Mouse (Mus musculus): ENCODE results near the gene Col6a1.

Gene Col6a1

DNA sequence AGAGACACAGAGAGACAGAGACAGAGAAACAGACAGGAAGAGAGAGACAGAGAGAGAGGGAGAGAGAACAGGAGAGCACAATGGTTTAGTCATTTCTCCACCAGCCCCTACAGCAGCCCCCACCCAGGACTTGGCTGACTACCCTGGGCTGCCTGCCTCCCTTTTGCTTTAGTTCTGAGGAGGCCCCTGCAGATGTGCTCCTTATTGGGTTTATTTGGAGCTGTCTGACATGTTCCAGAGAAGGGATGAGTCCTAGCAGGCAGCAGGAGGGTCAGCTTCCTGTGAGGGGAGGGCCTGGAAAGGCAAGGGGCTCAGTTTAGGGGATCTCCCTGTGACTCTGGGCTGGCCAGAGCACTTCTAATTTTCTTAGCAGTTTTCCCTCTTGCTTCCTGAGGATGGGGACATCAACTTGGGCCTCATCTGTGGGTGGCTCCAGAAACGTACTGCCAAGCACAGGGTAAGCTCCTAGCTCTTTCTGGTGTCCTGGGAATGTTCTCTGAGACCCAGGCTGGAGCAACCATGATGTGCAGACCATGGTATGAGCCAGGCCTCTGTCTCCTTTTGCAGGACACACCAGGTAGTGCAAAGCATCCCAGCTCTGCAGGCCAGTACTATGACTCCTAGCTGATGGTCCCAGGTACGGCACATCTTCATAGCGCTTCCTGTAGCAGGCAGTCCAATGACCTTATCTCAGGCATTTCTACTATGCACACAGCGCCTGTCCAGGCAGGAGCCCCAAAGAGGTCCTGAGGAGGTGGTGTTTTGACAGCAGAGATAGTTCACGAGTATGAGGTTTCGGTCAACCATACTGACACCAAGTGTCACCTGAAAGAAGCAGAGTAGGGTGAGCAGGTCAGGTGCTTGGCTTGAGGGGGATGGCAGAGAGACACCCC is 45.0 kb downstream of the Col6a1 start:
- DNase-seq (ENCODE audit: low spot score), result no peak

DNA sequence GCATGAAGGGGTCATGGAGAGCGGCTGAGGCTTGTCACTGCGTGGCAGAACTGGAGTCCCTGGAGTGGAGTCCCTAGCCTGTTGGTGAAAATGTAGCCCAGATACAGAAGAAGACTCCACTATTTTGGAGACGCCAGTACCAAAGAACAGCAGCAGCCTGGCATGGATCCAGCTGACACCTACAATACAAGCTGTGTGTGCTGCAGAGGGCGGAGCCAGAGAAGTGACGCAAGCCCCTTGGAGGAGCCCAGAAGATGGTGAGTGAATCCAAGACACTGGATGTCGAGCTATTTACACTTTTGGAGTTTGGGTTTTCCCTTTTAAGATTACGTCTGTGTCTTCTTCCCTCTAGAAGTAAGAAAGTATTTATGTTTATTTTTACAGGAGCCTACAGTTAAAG is 47.8 kb downstream of the Col6a1 start:
- peak; percentile 58 for DNase-seq (ENCODE audit: low spot score)

DNA sequence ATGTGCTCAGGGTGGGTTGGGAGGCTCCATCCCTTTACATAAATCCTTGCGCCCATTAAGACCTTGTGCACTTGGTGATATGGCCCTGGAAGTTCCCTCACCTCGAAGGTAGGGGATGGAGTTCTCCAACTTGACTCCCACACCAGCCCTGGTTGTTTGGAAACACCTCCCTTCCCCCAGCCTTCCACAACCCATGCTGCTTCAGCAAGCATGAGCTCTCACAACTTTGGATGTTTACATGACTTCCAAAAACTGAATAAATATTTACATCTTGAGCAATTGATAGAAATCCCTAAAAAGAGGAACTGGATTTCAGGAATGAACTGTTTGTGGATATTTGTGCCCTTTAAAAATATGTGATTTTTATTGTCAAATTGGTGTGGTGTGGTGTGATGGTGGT is 50.7 kb downstream of the Col6a1 start:
- peak; percentile 49 for DNase-seq (ENCODE audit: low spot score)

DNA sequence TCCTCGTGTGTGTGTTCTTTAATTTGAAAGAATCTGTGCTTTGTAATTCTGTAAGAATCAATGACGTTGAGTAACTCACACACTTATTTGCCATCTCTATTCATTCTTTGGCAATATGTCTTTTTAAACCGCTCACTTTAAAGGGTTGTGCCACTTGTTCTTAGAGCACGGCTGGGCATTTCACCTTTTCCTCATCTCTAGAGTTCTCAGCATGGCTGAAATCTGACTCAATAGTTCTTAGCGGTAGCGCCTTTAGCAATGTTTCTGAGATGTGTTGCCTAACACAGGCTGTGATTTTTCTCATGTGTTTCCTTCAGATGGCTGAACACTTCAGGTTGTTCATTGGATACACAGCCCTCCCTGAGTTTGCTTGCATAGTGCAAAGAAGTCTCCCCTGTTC is 51.4 kb downstream of the Col6a1 start:
- peak; percentile 56 for DNase-seq (ENCODE audit: low spot score)

DNA sequence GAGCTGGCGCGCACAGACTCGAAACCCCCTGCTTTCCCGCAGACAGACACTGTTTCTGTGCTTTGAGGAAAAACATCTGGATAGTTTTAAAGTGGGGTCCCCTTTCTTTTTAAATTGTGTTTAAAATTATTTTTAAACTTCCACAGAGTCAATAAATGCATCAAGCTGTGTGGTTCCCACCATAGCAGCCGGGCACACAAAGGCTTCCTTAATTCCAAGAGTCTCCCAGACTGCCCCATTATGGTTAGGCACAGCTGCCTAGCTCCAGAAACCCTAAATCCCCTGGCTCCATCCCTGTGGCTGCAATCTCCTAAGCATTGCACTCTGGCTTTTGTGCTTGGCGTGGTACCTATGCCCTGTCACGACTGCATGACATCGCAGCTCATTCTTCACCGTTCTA is 54.0 kb downstream of the Col6a1 start:
- DNase-seq (ENCODE audit: low spot score), result no peak

DNA sequence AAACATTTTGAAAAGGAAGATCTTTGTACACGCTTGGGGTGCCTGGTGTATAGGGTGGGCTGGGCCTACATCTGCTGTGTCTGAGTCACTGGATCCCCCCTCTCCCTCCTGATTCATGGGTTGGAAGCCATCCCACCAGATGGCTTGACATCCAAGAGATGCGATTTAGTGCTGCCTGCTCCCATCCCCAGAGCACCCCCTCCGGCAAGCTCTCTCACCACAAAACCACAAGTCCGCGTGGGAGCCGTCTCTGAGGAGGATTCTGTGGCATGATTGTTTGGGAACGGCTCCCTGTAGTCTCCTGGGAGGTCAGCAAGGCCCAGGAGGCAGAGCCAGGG is 57.1 kb downstream of the Col6a1 start:
- DNase-seq (ENCODE audit: low spot score), result peak; percentile 78

DNA sequence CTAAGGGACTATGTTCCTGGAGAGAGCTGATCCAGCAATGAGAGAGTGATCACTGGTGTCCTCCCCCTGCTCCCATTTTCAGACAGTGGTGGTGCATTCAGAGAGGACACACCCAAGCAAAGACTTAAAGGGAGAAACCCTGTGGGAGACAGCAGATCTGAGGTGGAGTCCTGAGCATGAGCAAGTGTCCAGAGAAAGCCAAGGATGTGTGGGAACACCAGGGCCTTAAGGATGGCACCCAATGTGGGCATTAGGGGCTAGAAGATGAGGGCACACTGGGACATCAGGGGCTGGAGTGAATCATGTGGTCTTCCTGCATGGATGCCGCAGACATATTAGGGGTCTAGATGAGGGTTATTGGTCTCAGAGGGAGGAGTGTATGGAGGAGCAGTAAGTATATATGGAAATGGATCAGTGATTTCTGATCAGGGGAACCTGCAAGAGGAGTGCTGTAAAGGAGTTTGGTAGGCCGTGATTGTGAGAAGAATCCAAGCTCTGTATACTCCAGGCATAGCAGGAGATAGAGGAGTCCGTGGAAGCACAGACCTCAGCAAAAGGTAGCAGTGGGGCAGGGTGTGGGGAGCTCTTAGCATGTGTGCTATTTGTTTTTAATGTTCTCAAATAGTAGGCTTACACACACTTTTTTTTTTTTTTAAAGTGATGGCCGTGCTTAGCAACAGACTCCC is 57.6 kb downstream of the Col6a1 start:
- DNase-seq (ENCODE audit: low spot score), result peak; percentile 39

DNA sequence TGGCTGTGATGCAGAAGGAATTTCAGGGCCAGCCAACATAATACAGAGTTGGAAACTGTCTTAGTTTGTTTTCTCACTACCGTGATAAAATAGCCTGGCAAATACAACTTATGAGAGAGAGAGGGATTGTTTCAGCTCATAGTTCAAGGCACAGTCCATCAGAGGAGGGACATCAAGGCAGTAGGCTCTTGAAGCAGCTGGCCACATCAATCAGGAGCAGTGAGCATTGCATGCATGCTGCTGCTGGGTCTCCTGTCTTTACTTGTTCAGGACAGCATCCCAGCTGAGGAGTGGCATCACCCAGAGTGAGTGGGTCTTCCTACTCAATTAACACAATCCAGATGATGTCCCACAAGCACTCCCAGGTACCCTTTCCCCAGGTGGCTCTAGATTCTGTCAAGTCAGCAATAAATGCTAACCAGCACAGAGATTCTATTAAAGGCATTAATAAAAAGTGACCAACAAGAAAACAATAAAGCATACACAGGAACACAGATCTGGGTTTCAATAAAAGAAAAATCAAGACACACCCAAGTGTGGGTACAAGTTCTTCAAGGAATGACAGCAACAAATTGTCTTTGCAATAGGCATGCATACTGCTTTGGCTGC is 58.7 kb downstream of the Col6a1 start:
- peak; percentile 24 for DNase-seq (ENCODE audit: low spot score)

DNA sequence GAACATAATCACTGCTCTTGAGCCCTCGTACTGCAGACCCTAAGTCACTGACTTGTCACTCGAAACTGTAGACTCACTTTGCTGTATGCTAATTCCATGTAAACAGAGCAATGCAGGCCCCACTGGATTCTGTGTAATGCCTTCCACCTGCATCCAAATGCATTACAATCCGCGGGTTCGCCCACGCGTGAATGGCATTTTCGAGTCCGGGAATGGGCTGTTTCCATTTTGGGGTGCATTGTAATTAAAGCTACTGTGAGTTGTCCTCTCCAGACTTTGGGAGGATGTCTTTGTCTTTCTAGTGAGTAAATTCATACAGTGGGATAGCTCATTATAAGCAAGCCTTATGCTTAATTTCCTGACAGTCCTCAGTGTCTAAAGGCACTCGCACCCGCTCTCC is 60.4 kb downstream of the Col6a1 start:
- no peak for DNase-seq (ENCODE audit: low spot score)

DNA sequence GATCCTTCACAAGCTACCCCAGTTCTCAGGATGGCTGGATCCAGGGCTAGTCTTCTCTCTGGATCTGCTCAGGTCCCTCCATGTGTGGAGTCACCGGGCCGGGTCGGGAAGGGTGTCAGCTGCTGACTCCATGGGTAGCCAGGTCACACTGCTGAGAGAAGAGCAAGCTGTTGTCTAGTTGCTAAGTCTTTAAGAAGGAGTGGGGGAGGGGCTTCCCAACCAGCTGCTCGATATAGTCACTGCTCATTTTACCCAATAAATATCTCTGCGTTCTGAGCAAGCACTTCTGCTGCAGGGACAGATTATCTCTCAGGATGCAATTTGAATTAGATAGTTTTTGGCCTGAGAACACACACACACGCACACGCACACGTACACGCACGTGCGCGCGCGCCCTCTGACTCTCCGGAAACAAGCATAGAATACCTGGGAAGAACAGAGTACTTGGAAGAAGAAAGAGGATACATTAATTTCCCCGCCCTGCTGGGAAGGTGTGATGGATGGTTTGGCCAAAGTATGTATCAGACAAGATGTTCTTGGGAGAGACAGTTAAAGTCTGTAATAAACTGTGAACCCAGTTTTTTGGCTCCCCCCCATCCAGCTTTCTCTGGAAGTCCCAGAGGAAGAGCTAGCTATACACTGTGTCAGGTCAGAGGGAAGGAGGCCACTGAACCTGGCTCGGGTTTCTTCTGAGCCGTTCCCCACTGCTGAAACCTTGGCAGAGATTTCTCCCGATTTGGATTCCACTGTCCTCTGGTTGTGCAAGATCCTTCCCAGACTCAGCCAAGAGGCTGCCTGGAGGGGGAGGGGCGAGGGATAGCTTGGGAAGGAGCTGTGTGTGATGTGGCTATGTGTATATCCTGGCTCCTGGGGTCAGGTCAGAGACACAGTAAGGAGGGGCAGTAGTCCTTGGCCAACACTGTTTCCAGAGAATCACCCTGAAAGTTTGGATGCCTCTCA is 61.5 kb downstream of the Col6a1 start:
- peak; percentile 99 for DNase-seq (ENCODE audit: low spot score)
